Mouse (Mus musculus) brown adipose tissue, adult 24 weeks (tissue): ENCODE measurements at regions not wholly inside any gene's neighbourhood (a gene's known extent, or its start where the extent isn't known, plus 50 kb on each side); places are given as distances from the start of the nearest gene placed in this dataset.

Source experiments
- H3K27ac ChIP-seq: fragments of 200-500 bp; replicated peaks from 2 replicates; pipeline ENCODE4 v1.5.1; 2012; ENCODE audit warnings: low read depth, mild to moderate bottlenecking, low read length
- H3K4me1 ChIP-seq: fragments of 200-500 bp; 2 replicates; pipeline ENCODE4 v1.6.1; 2012; ENCODE audit warnings: low read length, mixed read lengths; ENCODE audit not compliant: control insufficient read depth, insufficient read depth, insufficient read length
- H3K4me3 ChIP-seq: fragments of 200-500 bp; 2 replicates; pipeline ENCODE4 v1.5.1; 2012; ENCODE audit warnings: low read depth, mild to moderate bottlenecking, low read length, moderate library complexity; ENCODE audit not compliant: insufficient read depth

GRCm38 (mm10) chr8:92129241-92130015, 228.0 kb upstream of the Irx5 start:
- H3K4me1 ChIP-seq = no peaks in the 10 kb centered on the region
- H3K27ac ChIP-seq = no peak overlapping the region
- H3K4me3 ChIP-seq = no peak overlapping the region

- no peak overlapping the region for H3K27ac ChIP-seq
- H3K4me1 ChIP-seq = no peaks in the 10 kb centered on the region
- no peak overlapping the region for H3K4me3 ChIP-seq
Observed at GRCm38 (mm10) chr8:92125631-92126030, 231.8 kb upstream of the Irx5 start.

- Histone ChIP-seq H3K4me3 (no peak overlapping the region), H3K27ac (no peak overlapping the region), H3K4me1 (no peaks in the 10 kb centered on the region)
Observed at GRCm38 (mm10) chr8:92121296-92121695, 236.1 kb upstream of the Irx5 start.

- no peak overlapping the region for H3K4me3 ChIP-seq
- H3K4me1 ChIP-seq = no peaks in the 10 kb centered on the region
- H3K27ac ChIP-seq = no peak overlapping the region
Observed at GRCm38 (mm10) chr8:92115479-92116267, 241.8 kb upstream of the Irx5 start.

- Histone ChIP-seq H3K27ac (no peak overlapping the region), H3K4me3 (no peak overlapping the region), H3K4me1 (no peaks in the 10 kb centered on the region)
Observed at GRCm38 (mm10) chr8:92114311-92115275, 242.8 kb upstream of the Irx5 start.

GRCm38 (mm10) chr8:92113901-92114300, 243.5 kb upstream of the Irx5 start:
- Histone ChIP-seq H3K4me1 (no peaks in the 10 kb centered on the region), H3K4me3 (no peak overlapping the region), H3K27ac (no peak overlapping the region)

- H3K4me1 ChIP-seq = no peaks in the 10 kb centered on the region
- H3K27ac ChIP-seq = no peak overlapping the region
- no peak overlapping the region for H3K4me3 ChIP-seq
Observed at GRCm38 (mm10) chr8:92113386-92113785, 244.0 kb upstream of the Irx5 start.

- Histone ChIP-seq H3K4me3 (no peak overlapping the region), H3K4me1 (no peaks in the 10 kb centered on the region), H3K27ac (no peak overlapping the region)
Observed at GRCm38 (mm10) chr8:92104561-92104960, 252.9 kb upstream of the Irx5 start.

- Histone ChIP-seq H3K4me1 (no peaks in the 10 kb centered on the region), H3K4me3 (no peak overlapping the region), H3K27ac (no peak overlapping the region)
Observed at GRCm38 (mm10) chr8:92102521-92102920, 254.9 kb upstream of the Irx5 start.

- H3K4me1 ChIP-seq = no peaks in the 10 kb centered on the region
- H3K4me3 ChIP-seq = no peak overlapping the region
- H3K27ac ChIP-seq = no peak overlapping the region
Observed at GRCm38 (mm10) chr8:92095276-92095675, 262.1 kb upstream of the Irx5 start.

GRCm38 (mm10) chr8:92084124-92084523, 273.3 kb upstream of the Irx5 start:
- Histone ChIP-seq H3K4me1 (no peaks in the 10 kb centered on the region), H3K27ac (no peak overlapping the region), H3K4me3 (no peak overlapping the region)

- H3K4me3 ChIP-seq = no peak overlapping the region
- no peak overlapping the region for H3K27ac ChIP-seq
- no peaks in the 10 kb centered on the region for H3K4me1 ChIP-seq
Observed at GRCm38 (mm10) chr8:92081900-92082299, 275.5 kb upstream of the Irx5 start.

GRCm38 (mm10) chr8:92080852-92081251, 276.6 kb upstream of the Irx5 start:
- Histone ChIP-seq H3K4me1 (no peaks in the 10 kb centered on the region), H3K4me3 (no peak overlapping the region), H3K27ac (no peak overlapping the region)

- H3K4me3 ChIP-seq = no peak overlapping the region
- H3K4me1 ChIP-seq = no peaks in the 10 kb centered on the region
- no peak overlapping the region for H3K27ac ChIP-seq
Observed at GRCm38 (mm10) chr8:92077611-92078010, 275.7 kb upstream of the Irx3 start.

- no peaks in the 10 kb centered on the region for H3K4me1 ChIP-seq
Observed at GRCm38 (mm10) chr8:92072254-92072615, 270.4 kb upstream of the Irx3 start.

More at GRCm38 (mm10) chr8:92072254-92072615, 270.4 kb upstream of the Irx3 start:
- no peak overlapping the region for H3K27ac ChIP-seq
- no peak overlapping the region for H3K4me3 ChIP-seq
